Mouse (Mus musculus) cerebellum, adult 9-11 months (tissue): ENCODE results near the gene Vat1.
"Not testable (repeated sequence)": the region's sequence is repeated elsewhere in the genome, so short reads cannot be mapped to it uniquely, and the experiment has no call there.

Source experiments
- DNase-seq: peaks from one replicate; pipeline ENCODE4 v3.0.0; 2022

The Vat1 gene

GRCm38 (mm10) chr11:101441450-101442126, 24.4 kb downstream of the Vat1 start:
- not testable (repeated sequence) for DNase-seq

DNA sequence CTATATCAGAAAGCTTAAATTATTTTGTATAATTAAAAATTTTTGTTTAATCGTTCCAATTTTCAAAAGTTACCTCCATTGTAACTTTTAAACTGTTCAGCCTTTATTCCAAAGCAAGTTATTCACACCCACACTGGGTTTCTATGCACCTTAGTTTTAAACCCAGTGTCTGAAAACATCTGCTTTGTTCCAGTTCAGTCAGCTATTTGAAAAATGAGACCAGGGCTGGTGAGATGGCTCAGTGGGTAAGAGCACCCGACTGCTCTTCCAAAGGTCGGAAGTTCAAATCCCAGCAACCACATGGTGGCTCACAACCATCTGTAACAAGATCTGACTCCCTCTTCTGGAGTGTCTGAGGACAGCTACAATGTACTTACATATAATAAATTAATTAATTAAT, 28.0 kb downstream of the Vat1 start:
- not testable (repeated sequence) for DNase-seq

DNA sequence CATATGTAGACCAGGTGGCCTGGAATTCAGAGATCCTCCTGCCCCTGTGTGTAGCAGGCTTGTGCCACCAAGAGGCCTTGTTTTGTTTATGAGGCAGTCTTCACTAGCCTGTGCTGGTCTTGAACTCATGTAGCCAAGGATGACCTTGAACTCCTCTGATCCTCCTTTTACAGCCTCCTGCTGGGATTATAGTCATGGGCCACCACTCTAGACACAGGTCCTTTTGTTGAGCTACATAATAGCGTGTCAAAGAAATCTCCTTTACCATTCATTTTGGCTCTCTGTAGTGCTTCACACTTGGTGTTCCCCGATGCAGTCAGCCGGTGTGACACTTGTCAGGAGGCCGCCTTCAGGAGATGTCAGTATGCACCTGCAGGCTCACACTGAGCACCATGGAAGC, 29.1 kb downstream of the Vat1 start:
- DNase-seq: no peak

DNA sequence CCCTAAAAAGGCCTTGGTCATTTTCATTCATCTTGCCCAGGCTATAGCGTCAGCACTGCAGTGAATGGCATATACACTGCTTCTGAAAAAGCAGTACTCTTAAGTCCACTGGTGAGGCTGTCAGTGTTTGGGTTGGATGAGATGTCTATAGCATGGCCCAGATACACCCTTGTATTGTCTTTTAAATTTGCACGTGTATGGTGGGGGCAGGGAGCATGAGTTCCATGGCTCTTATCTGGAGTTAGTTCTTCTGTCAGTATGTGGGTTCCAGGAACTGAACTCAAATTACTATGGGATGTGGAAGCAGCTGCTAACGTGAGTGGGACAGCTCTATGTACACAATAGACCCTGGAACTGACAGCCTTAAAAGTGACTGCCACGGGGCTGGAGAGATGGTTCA, 30.2 kb downstream of the Vat1 start:
- DNase-seq: no peak

GRCm38 (mm10) chr11:101433396-101433795, 32.6 kb downstream of the Vat1 start:
- DNase-seq: peak; percentile 71

DNA sequence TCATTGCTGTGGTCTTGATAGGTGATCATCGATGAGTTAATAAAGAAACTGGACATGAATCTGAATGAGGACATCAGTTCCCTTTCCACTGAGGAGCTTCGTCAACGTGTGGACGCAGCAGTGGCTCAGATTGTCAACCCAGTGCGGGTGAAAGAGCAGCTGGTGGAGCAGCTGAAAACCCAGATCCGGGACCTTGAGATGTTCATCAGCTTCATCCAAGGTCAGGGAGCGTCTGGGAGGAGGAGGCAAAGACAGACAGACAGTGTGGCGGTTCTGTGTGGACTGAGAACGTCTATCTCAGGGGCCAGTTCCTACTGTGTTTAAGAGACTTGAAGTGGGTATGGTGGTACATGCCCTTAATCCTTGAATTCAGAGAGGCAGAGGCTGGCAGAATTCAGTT, 34.7 kb downstream of the Vat1 start:
- no peak for DNase-seq

DNA sequence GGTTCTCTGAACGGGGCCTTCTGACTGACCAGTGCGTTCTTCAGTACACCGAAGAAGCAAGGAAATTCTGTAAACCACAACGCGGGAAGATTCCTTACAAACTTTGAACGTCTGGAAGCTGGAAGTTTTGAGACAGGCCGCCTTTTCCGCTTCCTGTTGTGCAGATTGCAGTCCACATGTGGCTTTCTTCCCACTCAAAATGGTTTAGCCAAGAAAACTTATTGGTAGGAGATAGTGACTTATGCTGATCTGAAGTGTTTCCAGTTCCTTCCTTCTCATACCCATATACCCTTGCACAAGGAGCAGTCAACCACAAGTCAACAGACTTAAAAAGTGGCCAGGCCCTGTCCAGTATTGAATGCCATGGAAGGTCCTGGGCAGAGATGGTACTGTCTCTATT, 39.9 kb downstream of the Vat1 start:
- DNase-seq: no peak

- peak; percentile 95 for DNase-seq
Observed at GRCm38 (mm10) chr11:101424925-101425813, 40.9 kb downstream of the Vat1 start, which contains the start of the genes Rundc1 and Ptges3l. Rundc1 (plus strand) TSS chr11:101425085. Ptges3l (minus strand) TSS chr11:101425333.

DNA sequence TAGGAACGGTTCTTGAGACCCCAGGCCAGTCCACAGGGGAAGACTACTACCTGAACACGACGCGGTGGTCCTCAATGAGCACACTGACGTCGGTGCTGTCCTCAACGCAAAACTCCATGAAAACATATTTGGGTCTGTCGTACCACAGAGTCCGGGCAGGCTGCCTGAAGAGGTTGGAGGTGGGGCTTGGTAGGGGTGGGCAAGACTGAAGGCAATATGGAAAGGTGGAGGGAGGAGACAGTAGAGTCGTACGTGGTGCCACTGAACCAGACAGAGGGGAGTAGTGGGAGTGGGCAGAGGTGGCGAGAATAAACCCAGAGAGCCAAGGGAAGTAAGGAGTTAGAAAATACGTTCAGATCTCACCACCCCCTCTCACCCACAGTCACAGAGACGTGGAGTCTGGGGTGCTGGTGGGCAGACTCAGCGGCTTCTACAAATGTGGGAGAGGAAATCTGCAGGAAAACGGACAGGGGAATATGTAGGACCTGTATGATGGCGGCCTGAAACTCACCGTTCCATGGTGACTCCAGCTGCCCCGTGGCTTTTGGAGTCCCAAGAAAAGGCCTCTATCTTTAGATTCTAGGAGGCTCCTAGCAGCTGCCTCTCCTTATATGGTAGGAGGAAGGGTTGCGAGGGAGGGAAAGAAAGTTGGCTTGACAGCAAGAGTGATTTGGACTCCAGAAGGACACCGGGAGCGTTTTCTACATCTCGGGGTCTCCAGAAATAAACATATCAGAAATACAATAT, 41.8 kb downstream of the Vat1 start, which contains the start of gene Gm27029:
Gene Gm27029 (minus strand): TSS at position 692 of the 747 bp plus-strand sequence.
- peak; percentile 44 for DNase-seq

DNA sequence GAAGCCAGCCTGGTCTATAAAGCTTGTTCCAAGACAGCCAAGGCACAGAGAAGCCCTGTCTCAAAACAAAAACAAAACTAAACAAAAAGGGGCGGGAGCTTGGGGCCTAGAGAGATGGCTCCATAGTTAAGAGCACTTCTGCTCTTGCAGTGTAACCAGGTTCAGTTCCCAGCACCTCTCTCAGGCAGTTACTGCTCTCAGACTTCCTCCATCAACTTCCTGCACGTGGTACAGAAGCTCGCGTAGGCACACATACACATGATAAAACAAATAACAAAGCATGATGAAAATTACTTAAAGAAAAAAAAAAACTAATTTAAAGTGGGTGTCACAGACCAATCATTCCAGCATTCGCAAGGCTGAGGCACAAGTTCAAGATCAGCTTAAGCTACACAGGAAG, 45.9 kb downstream of the Vat1 start:
- DNase-seq: no peak

GRCm38 (mm10) chr11:101419610-101420009, 46.4 kb downstream of the Vat1 start:
- no peak for DNase-seq

GRCm38 (mm10) chr11:101418991-101419390, 47.0 kb downstream of the Vat1 start:
- DNase-seq: no peak

- DNase-seq: peak; percentile 86
Observed at GRCm38 (mm10) chr11:101417101-101417855, 48.8 kb downstream of the Vat1 start, which contains the start of gene Aarsd1. Aarsd1 (minus strand) TSS chr11:101417615.

GRCm38 (mm10) chr11:101416433-101417100, 49.5 kb downstream of the Vat1 start:
- no peak for DNase-seq

DNA sequence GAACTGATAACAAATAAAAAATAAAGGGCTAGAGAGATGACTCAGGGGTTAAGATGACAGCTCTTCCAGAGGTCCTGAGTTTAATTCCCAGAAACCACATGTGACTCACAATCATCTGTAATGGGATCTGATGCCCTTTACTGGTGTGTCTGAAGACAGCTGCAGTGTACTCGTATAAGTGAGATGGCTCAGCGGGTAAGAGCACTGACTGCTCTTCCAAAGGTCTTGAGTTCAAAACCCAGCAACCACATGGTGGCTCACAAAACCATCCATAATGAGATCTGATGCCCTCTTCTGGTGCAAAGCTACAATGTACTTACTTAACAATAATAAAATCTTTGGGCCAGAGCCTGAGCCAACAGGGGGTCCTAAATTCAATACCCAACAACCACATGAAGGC, 50.7 kb downstream of the Vat1 start:
- DNase-seq: no peak
